Mouse (Mus musculus): ENCODE data around the gene Med13. TPM values are rescaled to one million over a fixed set of nuclear protein-coding genes. Genes with fewer than 3 reads are reported as not detected.

The Med13 gene
- polyA plus RNA-seq (2012; rRNA removed), result 5.9 and 6.3 TPM in 2 replicates

DNA sequence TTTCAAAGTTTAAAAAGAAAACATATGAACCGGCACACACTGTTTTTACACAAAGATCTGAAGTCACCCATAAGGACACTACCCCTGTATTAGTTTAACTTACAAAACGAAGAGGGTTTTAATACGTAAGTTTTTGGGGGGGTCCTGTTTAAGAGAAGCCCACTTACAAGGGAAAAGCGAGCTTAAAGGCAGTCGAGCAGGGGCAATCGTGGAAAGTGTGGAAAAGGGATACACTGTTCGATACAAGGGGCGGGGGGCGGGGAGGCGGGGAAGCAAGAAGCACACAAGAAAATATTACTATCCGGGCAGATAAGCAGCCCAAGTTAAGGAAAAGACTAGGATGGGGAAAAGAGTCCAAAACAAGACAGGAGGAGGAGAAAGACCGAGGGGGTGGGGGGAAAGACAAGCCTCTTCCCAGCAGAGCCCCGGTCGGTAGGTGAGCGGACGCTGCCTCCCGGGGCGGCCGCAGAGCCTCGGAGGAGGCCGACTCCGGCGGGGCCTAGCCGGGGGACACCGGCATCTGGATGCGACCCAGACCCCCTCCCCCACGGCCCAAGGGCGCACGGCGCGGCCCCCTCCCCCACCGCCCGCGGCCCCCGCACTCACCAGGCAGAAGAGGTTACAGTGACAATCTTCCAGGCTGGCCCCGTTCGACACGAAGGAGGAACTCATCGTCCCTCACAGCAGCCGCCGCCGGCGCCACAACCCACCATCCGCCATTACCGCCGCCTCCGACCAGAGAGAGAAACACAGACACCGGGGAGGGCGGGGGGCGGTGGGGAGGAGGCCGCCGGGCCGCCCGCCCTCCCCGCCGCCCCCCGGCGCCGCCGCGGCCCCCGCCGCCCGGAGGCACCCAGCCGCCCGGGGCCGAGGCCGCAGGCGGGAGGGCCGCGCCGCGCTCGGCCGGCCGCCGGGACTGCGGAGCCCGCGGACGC lies at the start of gene Med13:
Med13 (minus strand) TSS at position 749 of the 935 bp plus-strand sequence.

DNA sequence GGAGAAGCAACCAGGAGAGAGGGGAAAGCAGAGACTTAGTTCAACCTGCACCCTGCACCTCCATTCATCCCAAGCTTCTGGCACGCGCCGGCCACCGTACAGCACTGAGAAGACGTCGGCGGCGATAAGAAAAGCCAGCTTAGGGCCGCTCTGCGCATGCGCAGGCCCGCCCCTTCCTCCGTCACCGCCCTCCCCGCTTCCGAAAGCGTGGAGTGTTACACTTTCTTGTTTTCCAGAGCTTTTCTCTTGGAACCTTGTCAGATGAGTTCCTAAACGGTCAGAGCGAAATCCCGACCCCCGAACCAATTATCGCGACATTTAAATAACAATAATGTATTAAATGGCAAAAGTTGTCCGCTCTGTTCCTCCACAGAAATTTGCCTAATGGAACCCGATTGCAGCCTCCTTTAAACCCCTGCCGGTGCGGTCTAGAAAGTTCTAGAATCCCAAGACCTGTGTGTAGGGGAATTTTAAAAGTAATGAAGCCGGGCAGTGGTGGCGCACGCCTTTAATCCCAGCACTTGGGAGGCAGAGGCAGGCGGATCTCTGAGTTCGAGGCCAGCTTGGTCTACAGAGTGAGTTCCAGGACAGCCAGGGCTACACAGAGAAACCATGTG lies 99.8 kb downstream of the Med13 start, which contains the start of gene Ints2:
Ints2 (minus strand) TSS at position 116 of the 617 bp plus-strand sequence.

Other genes starting within 250 kb of the Med13 start
- 1.5 and 1.7 TPM in 2 replicates for gene Brip1, start 156.4 kb downstream of the Med13 start, polyA plus RNA-seq (2012; rRNA removed)
- 4.2 and 4.3 TPM in 2 replicates for gene Ints2, start 100.0 kb downstream of the Med13 start, polyA plus RNA-seq (2012; rRNA removed)
- gene Rnft1, start 127.1 kb upstream of the Med13 start, polyA plus RNA-seq (2012; rRNA removed), result 5.8 and 6.4 TPM in 2 replicates
- 8.2 and 8.9 TPM in 2 replicates for gene Rps6kb1, start 187.2 kb upstream of the Med13 start, polyA plus RNA-seq (2012; rRNA removed)
- gene Tubd1, start 187.4 kb upstream of the Med13 start, polyA plus RNA-seq (2012; rRNA removed), result 3.2 and 3.3 TPM in 2 replicates